Comparison of ENCODE assay signal across 1 mouse cellular context in the genomic region with DNA sequence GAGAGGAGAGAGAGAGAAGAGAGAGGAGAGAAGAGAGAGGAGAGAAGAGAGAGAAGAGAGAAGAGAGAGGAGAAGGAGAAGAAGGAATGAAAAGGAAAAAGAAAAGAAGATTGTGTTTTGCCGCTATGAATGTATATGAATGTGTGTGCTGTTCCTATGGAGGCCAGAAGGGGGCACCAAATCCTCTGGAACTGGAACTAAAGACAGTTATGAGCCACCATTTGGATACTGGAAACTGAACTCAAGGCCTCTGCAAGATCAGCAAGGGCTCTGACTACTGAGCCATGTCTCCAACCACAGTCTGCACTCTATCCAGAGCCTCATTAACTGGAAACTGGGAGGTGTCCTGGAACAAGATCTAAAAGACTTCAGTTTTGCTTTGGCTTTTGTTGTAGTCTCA.
A peak's percentile ranks its signal among the peaks of the same experiment; 100 is the strongest.
TF ChIP-seq lines count a peak whose summit lies in the region.

No protein-coding gene starts in this region.

TF ChIP-seq in CH12.LX, 34 proteins besides CTCF, POLR2A, EP300 and RAD21:
- TF ChIP-seq ELF1 (IDR thresholded peaks at IDR 0.05; ENCODE audit: low read depth, low read length) (no peak), SMC3 (IDR thresholded peaks at IDR 0.05; ENCODE audit: low read depth, low read length) (peak; percentile 98), ZC3H11A (IDR thresholded peaks at IDR 0.05; ENCODE audit: low read depth, low read length) (peak; percentile 83)
